In the genomic region with DNA sequence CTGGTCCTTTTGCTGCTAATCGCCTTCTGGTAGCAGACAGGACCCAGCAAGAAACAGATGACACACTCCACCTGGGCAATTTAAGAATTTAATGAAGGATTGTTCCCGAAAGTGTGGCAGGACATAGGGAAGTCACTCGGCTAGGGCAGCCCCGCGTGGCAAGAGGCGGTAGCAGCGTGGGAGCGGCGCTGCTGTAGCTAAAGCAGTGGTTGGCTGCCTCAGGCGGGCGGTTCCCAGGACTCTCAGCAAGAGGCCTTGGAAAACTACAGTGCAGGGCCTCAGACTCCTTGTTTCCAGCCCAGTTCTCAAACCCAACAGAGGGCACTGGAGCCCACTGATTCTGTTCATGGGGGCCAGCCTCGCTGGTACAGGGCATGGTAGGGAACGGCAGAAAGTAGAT, we compare ENCODE assay signal across 9 mouse cellular contexts.
DNase-seq lines count a peak whose midpoint lies in the region; ATAC-seq and TF ChIP-seq lines count a peak whose summit lies in the region.
"Had no signal": no experiment of that assay in that cellular context is flagged by ENCODE, and none has a peak within 500 bp of the region (broad histone marks: within the 10 kb centered on the region; RNA-seq: fewer than 3 reads in every experiment).

No protein-coding gene starts in this region.

- TF ChIP-seq CTCF in liver, adult 2 months (IDR thresholded peaks at IDR 0.05; ENCODE audit: low read depth, low read length), result peak; percentile 17; the same call in 1 of the 2 replicates

- no peak for TF ChIP-seq POLR2A in liver, adult 2 months (IDR thresholded peaks at IDR 0.05; ENCODE audit: extremely low read depth, insufficient read depth, low read length)

- H3K27ac ChIP-seq in forebrain, embryonic 11.5 days (ENCODE audit: low read depth, low read length), result no peak overlapping the region
- H3K27ac ChIP-seq in hindbrain, embryonic 15.5 days (replicated peaks), result no peak overlapping the region
- H3K27ac ChIP-seq in liver, adult 2 months (replicated peaks; ENCODE audit: insufficient read depth, low read depth, low read length), result no peak overlapping the region
- no peak overlapping the region for H3K27ac ChIP-seq in neural tube, embryonic 14.5 days (ENCODE audit: low read depth, low read length)

- H3K9me3 ChIP-seq in forebrain, embryonic 11.5 days (ENCODE audit: control insufficient read depth, low read length), result no peaks in the 10 kb centered on the region
- no peaks in the 10 kb centered on the region for H3K9me3 ChIP-seq in hindbrain, embryonic 15.5 days
- no peaks in the 10 kb centered on the region for H3K9me3 ChIP-seq in neural tube, embryonic 14.5 days (ENCODE audit: control insufficient read depth, low read length)

- no peaks in the 10 kb centered on the region for H3K4me1 ChIP-seq in forebrain, embryonic 11.5 days (replicated peaks; ENCODE audit: control insufficient read depth, insufficient read depth, low read length)
- no peaks in the 10 kb centered on the region for H3K4me1 ChIP-seq in hindbrain, embryonic 15.5 days (replicated peaks)
- H3K4me1 ChIP-seq in liver, adult 2 months (ENCODE audit: control insufficient read depth, insufficient read depth, low read length), result no peaks in the 10 kb centered on the region
- H3K4me1 ChIP-seq in neural tube, embryonic 14.5 days (ENCODE audit: control insufficient read depth, insufficient read depth, low read length), result no peaks in the 10 kb centered on the region

- no peak for DNase-seq in frontal cortex, postnatal 25 days (ENCODE audit: low spot score in 2 of 2)
- DNase-seq in forebrain, embryonic 11.5 days (ENCODE audit: low spot score), result peak; percentile 53
- DNase-seq in liver, adult 2 months (ENCODE audit: extremely low read depth, low read depth, low spot score), result no peak
- no peak for DNase-seq in gastrocnemius, adult 18-20 months (ENCODE audit: low spot score)

- peak; percentile 52; the same call in 1 of the 2 replicates for ATAC-seq in frontal cortex, adult (ENCODE audit: low TSS enrichment)
- ATAC-seq in forebrain, embryonic 11.5 days (replicated peaks; ENCODE audit: low FRiP score), result no peak; the same call in 1 of the 2 replicates
- 0 out of 2 replicates have a peak, but pooled peaks have one; percentile 51 for ATAC-seq in hindbrain, embryonic 15.5 days (ENCODE audit: low FRiP score, low read depth)
- peak; percentile 49; the same call in 1 of the 2 replicates for ATAC-seq in neural tube, embryonic 14.5 days (ENCODE audit: low read depth)
- no peak for ATAC-seq in CD4-positive, CD25-positive, alpha-beta regulatory T cell, adult 4 months

- no peak overlapping the region for H3K9ac ChIP-seq in forebrain, embryonic 11.5 days (ENCODE audit: low read length)
- H3K9ac ChIP-seq in hindbrain, embryonic 15.5 days, result no peak overlapping the region
- H3K9ac ChIP-seq in liver, adult 2 months (ENCODE audit: low read depth, low read length), result no peak overlapping the region
- no peak overlapping the region for H3K9ac ChIP-seq in neural tube, embryonic 14.5 days (replicated peaks; ENCODE audit: low read depth, low read length)

- no peak overlapping the region for H3K4me3 ChIP-seq in forebrain, embryonic 11.5 days (ENCODE audit: low read depth, low read length)
- H3K4me3 ChIP-seq in hindbrain, embryonic 15.5 days, result no peak overlapping the region
- no peak overlapping the region for H3K4me3 ChIP-seq in liver, adult 2 months (ENCODE audit: insufficient read depth, low read depth, low read length)
- H3K4me3 ChIP-seq in neural tube, embryonic 14.5 days (ENCODE audit: low read depth, low read length), result no peak overlapping the region
- H3K4me3 ChIP-seq: erythroblast, embryonic 14.5 days had no signal

- no peaks in the 10 kb centered on the region for H3K27me3 ChIP-seq in forebrain, embryonic 11.5 days (ENCODE audit: control insufficient read depth, insufficient read depth, low read length)
- H3K27me3 ChIP-seq in hindbrain, embryonic 15.5 days, result no peaks in the 10 kb centered on the region
- no peaks in the 10 kb centered on the region for H3K27me3 ChIP-seq in liver, adult 2 months (ENCODE audit: control insufficient read depth, insufficient read depth, low read length)
- no peaks in the 10 kb centered on the region for H3K27me3 ChIP-seq in neural tube, embryonic 14.5 days (ENCODE audit: control insufficient read depth, insufficient read depth, low read length)

- 29% methylated on average over 13 of the region's 13 CpGs for WGBS in forebrain, embryonic 11.5 days
- 24% methylated on average over 13 of the region's 13 CpGs for WGBS in hindbrain, embryonic 15.5 days
- WGBS in liver, adult 2 months, result 41% methylated on average over 13 of the region's 13 CpGs
- WGBS in neural tube, embryonic 14.5 days, result 25% methylated on average over 13 of the region's 13 CpGs

- peak overlapping the region; percentile 28 for H3K4me2 ChIP-seq in forebrain, embryonic 11.5 days (ENCODE audit: low read depth, low read length, severe bottlenecking)
- H3K4me2 ChIP-seq in hindbrain, embryonic 15.5 days, result peak overlapping the region; percentile 43
- peak overlapping the region; percentile 30; the same call in 1 of the 2 replicates for H3K4me2 ChIP-seq in neural tube, embryonic 14.5 days (ENCODE audit: low read depth, low read length)

- H3K36me3 ChIP-seq in forebrain, embryonic 11.5 days (ENCODE audit: control insufficient read depth, insufficient read depth, low read length), result no peaks in the 10 kb centered on the region
- H3K36me3 ChIP-seq in hindbrain, embryonic 15.5 days, result no peaks in the 10 kb centered on the region
- no peaks in the 10 kb centered on the region for H3K36me3 ChIP-seq in liver, adult 2 months (ENCODE audit: control insufficient read depth, insufficient read depth, low read length)
- no peaks in the 10 kb centered on the region for H3K36me3 ChIP-seq in neural tube, embryonic 14.5 days (ENCODE audit: control insufficient read depth, insufficient read depth, low read length)

- no peaks in the 10 kb centered on the region for H3K79me2 ChIP-seq in liver, adult 2 months (ENCODE audit: control insufficient read depth, insufficient read depth, low read length)

Comparison
In these comparisons a context has a peak if more than half of its experiments do, and no peak if none do; other contexts are left out.
1. ATAC-seq: peak in frontal cortex, adult (single experiment), hindbrain, embryonic 15.5 days (single experiment) and neural tube, embryonic 14.5 days (single experiment); none in forebrain, embryonic 11.5 days (single experiment) and CD4-positive, CD25-positive, alpha-beta regulatory T cell, adult 4 months (single experiment).
2. Peak in every context shown above with its lines, with median percentiles within 50 percentile points of each other: H3K4me2 ChIP-seq.